Mouse (Mus musculus): Measurements from ENCODE around the gene Lpp. TPM values are rescaled to one million over a fixed set of nuclear protein-coding genes. Genes with fewer than 3 reads are reported as not detected.

Gene Lpp
- total and polyA plus RNA-seq, 3 experiments = 0.64 to 1.2 (median 0.68) TPM

- Histone ChIP-seq H3K27me3 (replicated peaks) (no peaks in the 10 kb centered on the region), H3K4me1 (ENCODE audit: control insufficient read depth in 1 of 2, insufficient read depth in 2 of 2) (peaks cover 4 to 10% of the 10 kb centered on the region in 2 experiments; a peak in 3 of 4 replicates), H3K79me2 (replicated peaks; ENCODE audit: control insufficient read depth, extremely low read depth, insufficient read depth, poor library complexity, severe bottlenecking) (no peaks in the 10 kb centered on the region), H3K9ac (ENCODE audit: insufficient read depth, low read depth) (no peak overlapping the region), H3K27ac (ENCODE audit: insufficient read depth, low read depth) (no peak overlapping the region), H3K36me3 (replicated peaks in 1 of 2; ENCODE audit: control insufficient read depth in 1 of 2, insufficient read depth in 1 of 2, low read length in 1 of 2) (no peaks in the 10 kb centered on the region), H3K4me2 (ENCODE audit: insufficient read depth, low read depth, poor library complexity, severe bottlenecking) (no peak overlapping the region), H3K9me3 (replicated peaks; ENCODE audit: low read length) (no peaks in the 10 kb centered on the region), H3K4me3 (replicated peaks in 1 of 3; ENCODE audit: low read depth in 2 of 3, low read length in 2 of 3, poor library complexity in 1 of 3) (no peak overlapping the region)
- in situ Hi-C loops (cut with MboI; ENCODE audit: low pct_ligation_motif_present, low pct_unique_long_range_greater_than_20kb, low sequenced_read_pairs) (no loop called here), dilution Hi-C loops (cut with MboI; ENCODE audit: extremely low pct_ligation_motif_present, extremely low pct_unique_long_range_greater_than_20kb, low sequenced_read_pairs) (no loop called here)
- TF ChIP-seq ZKSCAN1 (IDR thresholded peaks at IDR 0.05; ENCODE audit: borderline replicate concordance, low read depth, low read length) = no peak
- peak; percentile 78 for TF ChIP-seq MAFK (IDR thresholded peaks at IDR 0.05; ENCODE audit: insufficient replicate concordance, low read length)
- no peak for DNase-seq (ENCODE audit: extremely low read depth)
Observed at GRCm38 (mm10) chr16:24891453-24891852, 498.1 kb downstream of the Lpp start.

- in situ Hi-C loops (cut with MboI; ENCODE audit: low pct_ligation_motif_present, low pct_unique_long_range_greater_than_20kb, low sequenced_read_pairs) = no loop called here
- DNase-seq (ENCODE audit: extremely low read depth) = no peak
- Histone ChIP-seq H3K9ac (ENCODE audit: insufficient read depth, low read depth) (no peak overlapping the region), H3K27me3 (replicated peaks) (no peaks in the 10 kb centered on the region), H3K4me1 (ENCODE audit: control insufficient read depth in 1 of 2, insufficient read depth in 2 of 2) (no peaks in the 10 kb centered on the region), H3K4me3 (replicated peaks in 1 of 3; ENCODE audit: low read depth in 2 of 3, low read length in 2 of 3, poor library complexity in 1 of 3) (no peak overlapping the region), H3K27ac (ENCODE audit: insufficient read depth, low read depth) (no peak overlapping the region), H3K4me2 (ENCODE audit: insufficient read depth, low read depth, poor library complexity, severe bottlenecking) (no peak overlapping the region), H3K79me2 (replicated peaks; ENCODE audit: control insufficient read depth, extremely low read depth, insufficient read depth, poor library complexity, severe bottlenecking) (no peaks in the 10 kb centered on the region), H3K36me3 (replicated peaks in 1 of 2; ENCODE audit: control insufficient read depth in 1 of 2, insufficient read depth in 1 of 2, low read length in 1 of 2) (no peaks in the 10 kb centered on the region), H3K9me3 (replicated peaks; ENCODE audit: low read length) (no peaks in the 10 kb centered on the region)
- TF ChIP-seq BHLHE40 (IDR thresholded peaks at IDR 0.05; ENCODE audit: low read depth, low read length) (no peak), CHD2 (IDR thresholded peaks at IDR 0.05; ENCODE audit: low read length) (no peak), MEF2A (IDR thresholded peaks at IDR 0.05; ENCODE audit: borderline replicate concordance, low read depth, low read length) (no peak), CTCF (conservative IDR thresholded peaks at IDR 0.05 in 1 of 2, IDR thresholded peaks at IDR 0.05 in 1 of 2; ENCODE audit: low read depth in 2 of 2, low read length in 2 of 2) (no peak), ETS1 (conservative IDR thresholded peaks at IDR 0.05; ENCODE audit: low read depth, low read length) (no peak), TCF12 (IDR thresholded peaks at IDR 0.05; ENCODE audit: low read depth, low read length) (no peak), MXI1 (IDR thresholded peaks at IDR 0.05; ENCODE audit: low read depth, low read length) (no peak), CHD1 (IDR thresholded peaks at IDR 0.05; ENCODE audit: low read depth, low read length) (no peak), ZMIZ1 (IDR thresholded peaks at IDR 0.05; ENCODE audit: low read depth, low read length) (no peak)
- dilution Hi-C loops (cut with MboI; ENCODE audit: extremely low pct_ligation_motif_present, extremely low pct_unique_long_range_greater_than_20kb, low sequenced_read_pairs) = no loop called here
Observed at GRCm38 (mm10) chr16:24895160-24895559, 501.9 kb downstream of the Lpp start.

GRCm38 (mm10) chr16:24897641-24898040, 504.3 kb downstream of the Lpp start:
- H3K4me1 ChIP-seq (ENCODE audit: control insufficient read depth in 1 of 2, insufficient read depth in 2 of 2) = no peaks in the 10 kb centered on the region
- H3K27ac ChIP-seq (ENCODE audit: insufficient read depth, low read depth) = no peak overlapping the region
- TF ChIP-seq RAD21 (IDR thresholded peaks at IDR 0.05; ENCODE audit: low read depth, low read length) (no peak), NELFE (IDR thresholded peaks at IDR 0.05; ENCODE audit: low read depth, low read length) (no peak), MAFK (IDR thresholded peaks at IDR 0.05; ENCODE audit: insufficient replicate concordance, low read length) (no peak), MAX (IDR thresholded peaks at IDR 0.05; ENCODE audit: low read length) (no peak), BHLHE40 (IDR thresholded peaks at IDR 0.05; ENCODE audit: low read depth, low read length) (no peak), KAT2A (IDR thresholded peaks at IDR 0.05; ENCODE audit: insufficient replicate concordance, low read length) (no peak), CHD1 (IDR thresholded peaks at IDR 0.05; ENCODE audit: low read depth, low read length) (no peak), MEF2A (IDR thresholded peaks at IDR 0.05; ENCODE audit: borderline replicate concordance, low read depth, low read length) (no peak), SMC3 (IDR thresholded peaks at IDR 0.05; ENCODE audit: low read depth, low read length) (no peak), SIN3A (IDR thresholded peaks at IDR 0.05; ENCODE audit: low read length) (no peak)
- no peak overlapping the region for H3K9ac ChIP-seq (ENCODE audit: insufficient read depth, low read depth)
- H3K9me3 ChIP-seq (replicated peaks; ENCODE audit: low read length) = no peaks in the 10 kb centered on the region
- dilution Hi-C loops (cut with MboI; ENCODE audit: extremely low pct_ligation_motif_present, extremely low pct_unique_long_range_greater_than_20kb, low sequenced_read_pairs) (no loop called here), in situ Hi-C loops (cut with MboI; ENCODE audit: low pct_ligation_motif_present, low pct_unique_long_range_greater_than_20kb, low sequenced_read_pairs) (no loop called here)
- H3K4me3 ChIP-seq (replicated peaks in 1 of 3; ENCODE audit: low read depth in 2 of 3, low read length in 2 of 3, poor library complexity in 1 of 3) = no peak overlapping the region
- no peaks in the 10 kb centered on the region for H3K36me3 ChIP-seq (replicated peaks in 1 of 2; ENCODE audit: control insufficient read depth in 1 of 2, insufficient read depth in 1 of 2, low read length in 1 of 2)
- no peaks in the 10 kb centered on the region for H3K79me2 ChIP-seq (replicated peaks; ENCODE audit: control insufficient read depth, extremely low read depth, insufficient read depth, poor library complexity, severe bottlenecking)
- no peak overlapping the region for H3K4me2 ChIP-seq (ENCODE audit: insufficient read depth, low read depth, poor library complexity, severe bottlenecking)
- H3K27me3 ChIP-seq (replicated peaks) = no peaks in the 10 kb centered on the region
- DNase-seq (ENCODE audit: extremely low read depth) = no peak

Data from CH12.LX (cell line).